Mouse (Mus musculus) spleen, embryonic (tissue): Measurements from ENCODE around the gene Olfr1283.
"Not testable (repeated sequence)": the region's sequence is repeated elsewhere in the genome, so short reads cannot be mapped to it uniquely, and the experiment has no call there.

ENCODE experiments used
- CTCF ChIA-PET: fragments of 350-600 bp; sonication (Branson Sonifier 250); formaldehyde crosslinking; loops from one replicate; lab custom pipeline; 2022; lab: Charles Lee

Gene Olfr1283

DNA sequence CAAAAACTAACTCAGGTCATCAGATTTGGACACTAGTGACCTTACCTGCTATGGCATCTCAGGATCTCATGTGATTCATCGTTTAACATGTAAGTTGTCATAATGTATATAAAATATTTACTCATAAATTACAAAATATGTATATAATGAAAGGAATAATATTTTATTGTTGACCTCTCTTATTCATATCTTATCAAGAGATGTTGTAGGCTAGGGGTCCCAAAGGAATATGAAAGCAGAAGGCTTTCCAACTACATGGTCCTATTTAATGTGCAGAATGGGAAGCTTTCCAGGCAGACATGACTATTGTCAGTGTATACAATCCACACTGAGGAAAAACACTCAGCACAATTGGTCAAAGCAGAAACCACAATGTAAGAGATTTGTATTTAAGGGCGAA, at the start of gene Olfr1283:
Olfr1283 (plus strand) TSS at position 301 of the 400 bp plus-strand sequence.
- CTCF ChIA-PET: no interaction called here

DNA sequence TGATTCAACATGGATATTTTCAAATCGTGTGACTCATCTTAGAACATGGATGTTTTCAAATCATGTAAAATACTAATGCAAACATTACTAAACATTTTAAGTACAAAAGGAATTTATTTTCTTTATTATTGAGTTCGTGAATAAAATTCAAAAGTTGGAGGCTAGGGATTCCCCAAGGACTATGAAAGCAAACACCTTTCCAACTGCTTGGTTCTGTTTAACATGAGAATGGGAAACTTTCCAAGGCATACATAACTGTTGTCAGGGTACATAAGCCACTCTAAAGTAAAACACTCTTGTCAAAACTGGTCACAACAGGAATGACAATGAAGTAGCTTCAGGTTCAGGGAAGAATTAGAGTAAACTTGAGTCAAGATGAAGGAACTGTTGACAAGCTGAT, 40.4 kb upstream of the Olfr1283 start, which contains the start of gene Olfr1281:
Olfr1281 (plus strand) TSS at position 301 of the 400 bp plus-strand sequence.
- CTCF ChIA-PET: no interaction called here

DNA sequence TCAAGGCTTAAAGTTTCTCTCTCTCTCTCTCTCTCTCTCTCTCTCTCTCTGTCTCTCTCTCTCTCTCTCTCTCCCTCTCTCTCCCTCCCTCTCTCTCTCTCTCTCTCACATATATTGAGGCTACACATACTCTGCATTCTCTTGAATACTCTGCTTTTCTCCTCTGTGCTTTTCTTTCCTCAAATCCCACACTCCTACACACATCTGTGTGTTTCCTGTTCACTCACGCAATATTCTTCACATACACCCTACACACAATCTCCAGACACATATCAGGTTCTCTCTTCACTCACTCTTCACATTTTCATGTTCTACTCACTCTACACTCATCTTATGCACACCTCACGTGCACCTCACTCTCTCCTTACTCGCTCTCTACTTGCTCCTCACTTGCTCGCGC, 32.9 kb upstream of the Olfr1283 start:
- CTCF ChIA-PET: not testable (repeated sequence)

DNA sequence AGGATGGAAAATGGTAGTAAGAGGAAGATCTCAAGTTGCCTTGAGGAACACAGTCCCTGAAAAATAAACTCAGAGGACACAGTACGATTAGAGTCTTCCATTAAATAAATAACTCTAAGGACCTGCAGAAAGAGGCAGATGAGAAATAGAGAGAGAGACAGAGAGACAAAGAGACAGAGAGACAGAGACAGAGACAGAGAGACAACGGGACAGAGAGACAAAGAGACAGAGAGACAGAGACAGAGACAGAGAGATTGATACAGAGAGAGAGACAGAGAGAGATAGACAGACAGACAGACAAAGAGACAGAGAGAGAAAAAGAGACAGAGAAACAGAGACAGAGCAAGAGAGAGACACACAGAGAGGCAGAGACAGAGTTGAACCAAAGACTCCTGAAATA, 30.6 kb upstream of the Olfr1283 start, which contains the start of gene Olfr1282:
Olfr1282 (minus strand) TSS at position 101 of the 400 bp plus-strand sequence.
- CTCF ChIA-PET: no interaction called here

DNA sequence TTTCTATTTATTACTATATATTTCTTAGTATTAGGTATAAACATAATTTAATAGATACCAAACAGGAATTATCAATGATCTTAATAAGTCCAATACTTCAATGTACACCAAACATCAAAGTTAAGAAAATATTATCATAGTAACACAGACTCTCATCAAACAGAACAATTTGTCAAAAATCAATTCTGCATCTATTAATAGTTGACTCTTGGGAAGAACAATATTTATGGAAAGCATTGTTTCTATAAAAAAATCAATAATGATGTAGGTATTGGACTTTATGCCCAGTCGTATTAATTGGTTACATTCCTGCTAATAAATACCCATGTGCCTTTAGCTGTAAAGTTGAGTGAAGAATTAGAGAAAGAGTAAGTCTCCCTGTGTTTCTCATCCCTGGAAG, 8.6 kb downstream of the Olfr1283 start, which contains the start of gene Olfr1284:
Olfr1284 (plus strand) TSS at position 301 of the 400 bp plus-strand sequence.
- CTCF ChIA-PET: no interaction called here
